Mouse (Mus musculus) kidney, adult 8-10 months (tissue): ENCODE data around the gene Wnt10b.
A peak's percentile ranks its signal among the peaks of the same experiment; 100 is the strongest.

Experiments
- DNase-seq, 2 experiments: peaks; one replicate each; pipeline ENCODE4 v3.0.0; 2022

The Wnt10b gene

GRCm38 (mm10) chr15:98728366-98728765 is 49.6 kb downstream of the Wnt10b start:
- DNase-seq, result peak; percentile 47 to 49

- peak; percentile 75 to 76 for DNase-seq
Observed at GRCm38 (mm10) chr15:98727443-98728321, 50.3 kb downstream of the Wnt10b start, which contains the start of gene Fkbp11. Gene Fkbp11 (minus strand): TSS chr15:98728198.

DNA sequence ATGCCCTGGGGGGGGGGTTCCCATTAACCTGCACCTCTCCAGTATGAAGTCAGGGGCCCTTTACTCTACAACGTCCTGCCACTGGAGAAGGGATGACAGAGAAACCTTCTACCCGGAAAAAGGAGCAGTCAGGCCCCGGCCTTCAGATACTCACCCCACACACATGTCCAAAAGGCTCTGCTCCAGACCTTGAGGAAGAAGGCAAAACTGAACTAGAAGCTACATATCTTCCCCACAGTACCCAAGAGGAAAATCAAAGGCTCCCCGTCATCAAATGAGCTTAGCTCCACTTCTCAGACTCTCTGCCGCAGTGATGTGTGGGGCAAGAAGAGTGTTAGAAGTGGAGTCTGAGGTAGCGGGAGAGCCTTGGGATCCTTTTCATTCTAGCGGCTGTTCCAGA is 51.2 kb downstream of the Wnt10b start:
- no peak for DNase-seq

DNA sequence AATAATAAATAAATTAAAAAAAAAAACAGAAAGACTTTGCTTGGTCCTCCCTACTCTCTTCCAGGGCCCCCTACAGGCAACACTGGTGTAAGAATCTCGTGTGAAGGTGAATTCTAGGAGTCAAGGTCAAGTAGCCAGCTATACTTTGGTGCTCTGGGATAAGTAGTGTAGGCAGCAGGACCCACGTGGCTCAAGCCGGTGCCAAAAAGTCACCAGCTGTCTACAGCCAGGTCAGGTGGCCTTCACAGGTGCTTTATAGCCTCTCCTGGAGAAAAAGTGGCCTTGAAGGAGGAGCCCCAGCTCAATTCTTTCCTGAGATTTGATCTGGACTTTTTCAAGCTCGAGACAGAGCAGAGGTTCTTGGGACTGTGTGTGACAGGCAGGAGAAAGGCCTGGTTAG is 51.9 kb downstream of the Wnt10b start:
- peak; percentile 42 to 59 for DNase-seq

DNA sequence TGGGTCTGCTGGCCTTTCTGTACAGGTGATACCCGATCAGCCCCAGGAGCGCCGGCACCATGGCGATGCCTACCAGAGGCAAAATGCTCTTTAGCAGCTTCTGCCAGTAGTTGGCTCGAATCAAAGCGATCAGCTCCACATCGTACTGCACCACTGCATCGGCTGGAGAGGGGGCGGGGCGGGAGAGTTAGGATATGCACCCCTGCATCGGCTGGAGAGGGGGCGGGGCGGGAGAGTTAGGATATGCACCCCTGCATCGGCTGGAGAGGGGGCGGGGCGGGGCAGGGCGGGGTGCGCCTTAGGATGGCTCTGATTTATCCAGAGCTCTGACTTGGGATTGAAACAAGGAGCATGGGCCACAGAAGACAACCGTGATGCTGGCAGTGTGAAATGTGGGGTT is 53.5 kb downstream of the Wnt10b start:
- DNase-seq, result no peak

DNA sequence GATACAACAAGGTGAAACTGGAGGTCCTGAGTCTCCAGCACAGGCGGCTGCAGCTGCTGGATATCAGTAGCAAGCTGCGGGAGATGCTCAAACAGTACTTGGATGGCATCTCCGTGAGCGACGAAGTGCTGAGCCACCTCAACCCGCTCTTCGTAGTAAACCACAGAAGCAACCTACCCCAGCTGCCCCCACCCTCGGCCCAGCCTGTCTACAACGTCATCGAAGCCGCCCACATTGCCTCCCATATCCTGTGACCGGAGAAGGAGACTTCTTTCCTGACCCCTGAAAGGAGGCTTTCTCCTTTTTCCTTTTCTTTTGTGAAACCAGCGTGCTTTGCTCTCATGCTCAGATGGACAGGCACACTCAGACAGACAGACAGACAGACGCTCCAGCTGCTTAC is 55.1 kb downstream of the Wnt10b start:
- DNase-seq, result no peak

DNA sequence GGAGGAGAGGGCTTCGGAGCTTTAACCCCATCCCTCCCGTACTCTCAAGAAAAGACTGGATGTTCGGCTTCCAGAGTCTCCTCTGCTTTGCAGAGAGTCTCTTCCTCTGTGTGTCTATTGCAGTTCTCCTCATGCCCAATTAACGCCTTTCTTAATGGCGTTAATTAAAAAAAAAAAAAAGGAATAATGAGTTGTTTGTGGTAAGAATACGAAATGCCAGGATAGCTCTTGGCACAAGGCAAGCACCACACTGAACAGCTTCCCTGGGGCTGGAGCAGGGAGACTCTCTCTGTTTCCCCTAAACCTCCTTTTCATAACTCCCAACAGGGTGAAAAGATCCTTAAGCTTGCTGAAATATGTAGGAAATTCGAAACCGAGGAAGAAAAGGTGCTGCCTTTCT is 55.8 kb downstream of the Wnt10b start:
- no peak for DNase-seq
